Mouse (Mus musculus): ENCODE results near the gene Gm17364. TPM values are rescaled to one million over a fixed set of nuclear protein-coding genes. Genes with fewer than 3 reads are reported as not detected.
A peak's percentile ranks its signal among the peaks of the same experiment; 100 is the strongest.
"Not testable (repeated sequence)": the region's sequence is repeated elsewhere in the genome, so short reads cannot be mapped to it uniquely, and the experiment has no call there.

Gm17364 gene
- total RNA-seq (2021), result not detected in 2 replicates
- long read RNA-seq, experiment 1, partial matches to known transcripts, result 0 of 1 reads
- long read RNA-seq, experiment 1, other reads (novel, unspliced or antisense), result 1 of 1 reads
- long read RNA-seq, experiment 2, partial matches to known transcripts, result 0 of 1 reads
- long read RNA-seq, experiment 2, other reads (novel, unspliced or antisense), result 1 of 1 reads

- no peak for DNase-seq
Observed at GRCm38 (mm10) chr13:41273927-41274650, at the start of gene Gm17364. Gene Gm17364, minus strand, starts transcription at chr13:41273977.

GRCm38 (mm10) chr13:41321433-41321832, 47.7 kb upstream of the Gm17364 start:
- no peak for DNase-seq

- DNase-seq, result no peak
Observed at GRCm38 (mm10) chr13:41320749-41321148, 47.0 kb upstream of the Gm17364 start.

GRCm38 (mm10) chr13:41302716-41303115, 28.9 kb upstream of the Gm17364 start:
- DNase-seq, result peak; percentile 92

GRCm38 (mm10) chr13:41300037-41300436, 26.3 kb upstream of the Gm17364 start:
- no peak for DNase-seq

GRCm38 (mm10) chr13:41298996-41299395, 25.2 kb upstream of the Gm17364 start:
- DNase-seq, result no peak

GRCm38 (mm10) chr13:41298533-41298932, 24.8 kb upstream of the Gm17364 start:
- DNase-seq, result no peak

GRCm38 (mm10) chr13:41296396-41296795, 22.6 kb upstream of the Gm17364 start:
- no peak for DNase-seq

GRCm38 (mm10) chr13:41295886-41296285, 22.1 kb upstream of the Gm17364 start:
- no peak for DNase-seq

GRCm38 (mm10) chr13:41293595-41293994, 19.8 kb upstream of the Gm17364 start:
- no peak for DNase-seq

- no peak for DNase-seq
Observed at GRCm38 (mm10) chr13:41291466-41291974, 17.7 kb upstream of the Gm17364 start.

GRCm38 (mm10) chr13:41286285-41286684, 12.5 kb upstream of the Gm17364 start:
- no peak for DNase-seq

- no peak for DNase-seq
Observed at GRCm38 (mm10) chr13:41285448-41285847, 11.7 kb upstream of the Gm17364 start.

GRCm38 (mm10) chr13:41283256-41283655, 9.5 kb upstream of the Gm17364 start:
- DNase-seq, result peak; percentile 82

- no peak for DNase-seq
Observed at GRCm38 (mm10) chr13:41280696-41281095, 6.9 kb upstream of the Gm17364 start.

GRCm38 (mm10) chr13:41267827-41268408, 5.9 kb downstream of the Gm17364 start:
- DNase-seq, result no peak

- DNase-seq, result no peak
Observed at GRCm38 (mm10) chr13:41263304-41264006, 10.3 kb downstream of the Gm17364 start.

- not testable (repeated sequence) for DNase-seq
Observed at GRCm38 (mm10) chr13:41261617-41262016, 12.2 kb downstream of the Gm17364 start.

- DNase-seq, result no peak
Observed at GRCm38 (mm10) chr13:41257851-41258250, 15.9 kb downstream of the Gm17364 start.

GRCm38 (mm10) chr13:41256962-41257361, 16.8 kb downstream of the Gm17364 start:
- DNase-seq, result no peak

- DNase-seq, result no peak
Observed at GRCm38 (mm10) chr13:41256126-41256525, 17.7 kb downstream of the Gm17364 start.

GRCm38 (mm10) chr13:41252736-41253135, 21.0 kb downstream of the Gm17364 start:
- DNase-seq, result no peak

GRCm38 (mm10) chr13:41252141-41252540, 21.6 kb downstream of the Gm17364 start:
- no peak for DNase-seq
